8 mouse cellular contexts compared by ENCODE assay signal in the genomic region with DNA sequence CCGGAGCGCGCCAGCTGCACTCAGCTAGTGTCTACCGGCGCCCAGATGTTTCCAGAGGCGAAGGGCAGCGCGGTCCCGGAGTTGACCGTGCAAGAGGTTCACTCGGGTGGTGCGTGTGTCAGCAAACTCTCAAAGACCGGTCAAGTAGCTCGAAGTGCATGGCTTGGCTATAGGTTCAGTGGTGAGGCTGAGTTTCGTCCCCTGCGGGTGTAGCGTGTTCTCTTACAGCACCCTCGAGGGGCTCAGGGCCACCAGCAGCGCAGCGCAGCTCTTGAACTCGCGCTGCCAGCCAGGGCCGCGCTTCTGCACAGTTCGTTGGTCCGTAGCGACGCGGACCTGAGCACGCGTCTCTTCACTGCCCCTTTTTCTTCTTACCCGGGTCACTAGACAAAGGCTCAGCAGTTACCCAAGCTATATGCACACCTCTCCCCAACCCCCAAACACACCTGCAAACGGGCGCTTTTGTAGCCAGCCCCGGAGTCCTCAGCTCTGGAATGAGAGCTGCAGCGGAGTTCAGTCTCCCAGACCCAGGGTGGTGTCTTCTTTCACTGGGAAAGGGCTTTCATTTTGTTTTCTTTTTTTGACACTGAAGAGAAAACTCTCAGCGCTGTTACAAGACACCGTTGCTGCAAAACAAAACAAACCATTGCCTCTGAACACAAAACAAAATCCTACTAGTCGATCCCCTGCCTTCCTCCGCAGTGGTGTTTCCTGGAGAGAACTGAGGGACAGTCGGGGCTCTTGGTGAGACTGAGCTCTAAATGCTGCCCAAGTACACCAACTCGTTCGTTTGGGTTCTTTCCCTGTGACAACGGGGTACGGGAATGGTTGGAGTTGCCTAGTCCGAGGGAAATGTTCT. TPM values are rescaled to one million over a fixed set of nuclear protein-coding genes. Genes with fewer than 3 reads are reported as not detected.
DNase-seq lines count a peak whose midpoint lies in the region; ATAC-seq and TF ChIP-seq lines count a peak whose summit lies in the region.

No protein-coding gene starts in this region.

- peak overlapping the region; percentile 63 for H3K4me3 ChIP-seq in embryonic fibroblast, embryonic 13.5 days (ENCODE audit: insufficient read depth, low read length)
- H3K4me3 ChIP-seq in hindbrain, embryonic 14.5 days (replicated peaks; ENCODE audit: low read length), result peak overlapping the region; percentile 50
- H3K4me3 ChIP-seq in liver, embryonic 14.5 days (ENCODE audit: insufficient read depth in 1 of 2, low read depth in 2 of 2, low read length in 2 of 2), result peak overlapping the region; percentile 50 to 55
- H3K4me3 ChIP-seq in stomach, embryonic 15.5 days (replicated peaks), result peak overlapping the region; percentile 62

- peak; percentile 46; the same call in 1 of the 2 replicates for TF ChIP-seq POLR2A in embryonic fibroblast, embryonic 13.5 days (IDR thresholded peaks at IDR 0.05; ENCODE audit: low read depth, low read length)

- no peak for ATAC-seq in hindbrain, embryonic 14.5 days (ENCODE audit: low FRiP score)
- ATAC-seq in liver, embryonic 14.5 days (ENCODE audit: insufficient read depth), result 0 out of 2 replicates have a peak, but pooled peaks have one; percentile 7
- no peak for ATAC-seq in stomach, embryonic 15.5 days (ENCODE audit: insufficient read depth, low FRiP score, low read depth)

- under 1% methylated on average over 46 of the region's 46 CpGs for WGBS in hindbrain, embryonic 14.5 days
- WGBS in liver, embryonic 14.5 days (ENCODE audit: insufficient replicate concordance), result under 1% methylated on average over 46 of the region's 46 CpGs
- WGBS in stomach, embryonic 15.5 days, result under 1% methylated on average over 46 of the region's 46 CpGs

- peaks cover 73% of the 10 kb centered on the region for H3K27me3 ChIP-seq in hindbrain, embryonic 14.5 days (ENCODE audit: control insufficient read depth, insufficient read depth, low read length)
- H3K27me3 ChIP-seq in liver, embryonic 14.5 days (ENCODE audit: control insufficient read depth, insufficient read depth, low read length), result peaks cover 31% of the 10 kb centered on the region
- peaks cover 5% of the 10 kb centered on the region; the same call in 1 of the 2 replicates for H3K27me3 ChIP-seq in stomach, embryonic 15.5 days (replicated peaks)

- H3K9ac ChIP-seq in hindbrain, embryonic 14.5 days, result peak overlapping the region; percentile 60
- peak overlapping the region; percentile 0; the same call in 1 of the 2 replicates for H3K9ac ChIP-seq in liver, embryonic 14.5 days (replicated peaks)
- peak overlapping the region; percentile 64 for H3K9ac ChIP-seq in stomach, embryonic 15.5 days

- no peak for TF ChIP-seq CTCF in embryonic fibroblast, embryonic 13.5 days (IDR thresholded peaks at IDR 0.05; ENCODE audit: borderline replicate concordance, insufficient read depth, low read length)
- TF ChIP-seq CTCF in liver, embryonic 14.5 days (IDR thresholded peaks at IDR 0.05; ENCODE audit: low read depth), result no peak

- TF ChIP-seq EP300 in liver, embryonic 14.5 days (IDR thresholded peaks at IDR 0.05; ENCODE audit: low read depth), result no peak

- H3K9me3 ChIP-seq in hindbrain, embryonic 14.5 days (ENCODE audit: control insufficient read depth, low read length), result no peaks in the 10 kb centered on the region
- no peaks in the 10 kb centered on the region for H3K9me3 ChIP-seq in liver, embryonic 14.5 days (ENCODE audit: control insufficient read depth, low read length)
- H3K9me3 ChIP-seq in stomach, embryonic 15.5 days, result no peaks in the 10 kb centered on the region

- peak overlapping the region; percentile 96 for H3K4me2 ChIP-seq in hindbrain, embryonic 14.5 days (replicated peaks)
- H3K4me2 ChIP-seq in liver, embryonic 14.5 days (ENCODE audit: low read depth), result peak overlapping the region; percentile 33
- peak overlapping the region; percentile 89 for H3K4me2 ChIP-seq in stomach, embryonic 15.5 days

- H3K4me1 ChIP-seq in embryonic fibroblast, embryonic 13.5 days (ENCODE audit: control insufficient read depth, insufficient read depth, low read length), result no peaks in the 10 kb centered on the region
- peaks cover 22% of the 10 kb centered on the region for H3K4me1 ChIP-seq in hindbrain, embryonic 14.5 days (replicated peaks; ENCODE audit: control insufficient read depth, insufficient read depth, low read length)
- peaks cover 0 to 12% of the 10 kb centered on the region in 2 experiments; a peak in 2 of 4 replicates for H3K4me1 ChIP-seq in liver, embryonic 14.5 days (replicated peaks; ENCODE audit: control insufficient read depth in 2 of 2, insufficient read depth in 2 of 2, low read length in 1 of 2)
- H3K4me1 ChIP-seq in stomach, embryonic 15.5 days, result peaks cover 10% of the 10 kb centered on the region

- H3K27ac ChIP-seq in embryonic fibroblast, embryonic 13.5 days (ENCODE audit: insufficient read depth, low read length), result peak overlapping the region; percentile 6
- H3K27ac ChIP-seq in hindbrain, embryonic 14.5 days, result 0 out of 2 replicates have a peak overlapping the region, but pooled peaks have one; percentile 20
- no peak overlapping the region for H3K27ac ChIP-seq in liver, embryonic 14.5 days
- H3K27ac ChIP-seq in stomach, embryonic 15.5 days, result peak overlapping the region; percentile 38; the same call in 1 of the 2 replicates

- H3K36me3 ChIP-seq in hindbrain, embryonic 14.5 days (replicated peaks; ENCODE audit: control insufficient read depth, insufficient read depth), result no peaks in the 10 kb centered on the region
- H3K36me3 ChIP-seq in liver, embryonic 14.5 days (replicated peaks; ENCODE audit: control insufficient read depth, insufficient read depth, low read depth), result no peaks in the 10 kb centered on the region
- no peaks in the 10 kb centered on the region; the same call in 1 of the 2 replicates for H3K36me3 ChIP-seq in stomach, embryonic 15.5 days

- peak; percentile 58 for DNase-seq in kidney, adult 18-20 months
- no peak for DNase-seq in kidney, adult 11 months
- peak; percentile 7 for DNase-seq in MN1 (ENCODE audit: low spot score)
- peak; percentile 37 for DNase-seq in hindbrain, embryonic 14.5 days (ENCODE audit: low spot score)
- no peak for DNase-seq in liver, embryonic 14.5 days (ENCODE audit: low read depth in 3 of 3, low spot score in 3 of 3)
- no peak for DNase-seq in spleen, postnatal 14 days (ENCODE audit: low spot score in 2 of 2)

RNA-seq across cellular contexts. Expression of gene Cxcl12, which starts 0.9 kb away (rescaled TPM):
- polyA plus RNA-seq in embryonic fibroblast, embryonic 13.5 days (2011; ENCODE audit: insufficient read length, low read depth, missing spikeins), result 575 and 668 TPM in 2 replicates
- 61.8 and 62.4 TPM in 2 replicates for polyA plus RNA-seq in hindbrain, embryonic 14.5 days (2014; fragmentation: Nextera tagmentation; extraction: Ambion mirVana)
- polyA plus RNA-seq in liver, embryonic 14.5 days (2012; rRNA removed), result 40.1 and 43.6 TPM in 2 replicates
- polyA plus RNA-seq in liver, embryonic 14.5 days (2014; fragmentation: Nextera tagmentation; extraction: Ambion mirVana), result 41.3 and 46.2 TPM in 2 replicates
- polyA plus RNA-seq in stomach, embryonic 15.5 days (2015; fragmentation: Nextera tagmentation; extraction: Ambion mirVana), result 183 and 190 TPM in 2 replicates

Comparison
In these comparisons a context has a peak if more than half of its experiments do, and no peak if none do; other contexts are left out.
1. DNase-seq: peak in kidney, adult 18-20 months (single experiment), MN1 (single experiment) and hindbrain, embryonic 14.5 days (single experiment); none in kidney, adult 11 months (single experiment), liver, embryonic 14.5 days (0 of 3) and spleen, postnatal 14 days (0 of 2).
2. H3K4me2 ChIP-seq: peak in every context shown above with its lines; median percentile 96 in hindbrain, embryonic 14.5 days; 89 in stomach, embryonic 15.5 days; 33 in liver, embryonic 14.5 days.
3. H3K9ac ChIP-seq: peak in every context shown above with its lines; median percentile 64 in stomach, embryonic 15.5 days; 60 in hindbrain, embryonic 14.5 days; 0 in liver, embryonic 14.5 days.
4. Peak in every context shown above with its lines, with median percentiles within 50 percentile points of each other: H3K4me3 ChIP-seq.